Mouse (Mus musculus): ENCODE measurements around the gene Dgat2.

GRCm38 (mm10) chr7:99144616-99145015, 37.9 kb downstream of the Dgat2 start:
- TF ChIP-seq EP300 (IDR thresholded peaks at IDR 0.05) (no peak), CTCF (IDR thresholded peaks at IDR 0.05) (no peak)
